Mouse (Mus musculus) stomach, embryonic 16.5 days (tissue): ENCODE measurements around the gene Snx33. TPM values are rescaled to one million over a fixed set of nuclear protein-coding genes. Genes with fewer than 3 reads are reported as not detected.
"Not testable (repeated sequence)": the region's sequence is repeated elsewhere in the genome, so short reads cannot be mapped to it uniquely, and the experiment has no call there.

Source experiments
- ATAC-seq: fragments of 200-750 bp; cut with Nextera tagmentation; 2 replicates; pipeline ENCODE4 v1.8.0; 2017; ENCODE audit warnings: moderate number of reproducible peaks, moderate TSS enrichment; ENCODE audit not compliant: insufficient read depth, low FRiP score
- H3K27ac ChIP-seq: fragments of 300-500 bp; sonication (generic); 2 replicates; pipeline ENCODE4 v1.5.1; 2014; ENCODE audit warnings: low read length
- H3K27me3 ChIP-seq: fragments of 300-500 bp; sonication (generic); 2 replicates; pipeline ENCODE4 v1.6.1; 2014; ENCODE audit warnings: low read length, control low read depth, mixed read lengths; ENCODE audit not compliant: control insufficient read depth, insufficient read depth
- H3K36me3 ChIP-seq: fragments of 300-500 bp; sonication (generic); 2 replicates; pipeline ENCODE4 v1.6.1; 2014; ENCODE audit warnings: low read length; ENCODE audit not compliant: control insufficient read depth, insufficient read depth
- H3K4me1 ChIP-seq: fragments of 300-500 bp; sonication (generic); 2 replicates; pipeline ENCODE4 v1.6.1; 2014; ENCODE audit warnings: low read length, control low read depth, mixed read lengths; ENCODE audit not compliant: control insufficient read depth, insufficient read depth
- H3K4me2 ChIP-seq: fragments of 300-500 bp; sonication (generic); 2 replicates; pipeline ENCODE4 v1.6.1; 2014; ENCODE audit warnings: low read depth, low read length, mixed read lengths
- H3K4me3 ChIP-seq: fragments of 300-500 bp; sonication (generic); replicated peaks from 2 replicates; pipeline ENCODE4 v1.5.1; 2014; ENCODE audit warnings: mild to moderate bottlenecking, low read length
- H3K9ac ChIP-seq: fragments of 300-500 bp; sonication (generic); 2 replicates; pipeline ENCODE4 v1.6.1; 2014; ENCODE audit warnings: low read length
- H3K9me3 ChIP-seq: fragments of 300-500 bp; sonication (generic); replicated peaks from 2 replicates; pipeline ENCODE4 v1.6.1; 2016; ENCODE audit warnings: low read length, control low read depth; ENCODE audit not compliant: control insufficient read depth
- WGBS: fragments of 180-500 bp; shearing (Covaris S2); extraction: QIAGEN DNeasy Blood & Tissue Kit; methylation state at CpG from one replicate; pipeline ENCODE4 v1.1.7; 2014; 5-methylcytosine and 5-hydroxymethylcytosine counted together
- polyA plus RNA-seq: library from polyadenylated mRNA; unstranded; fragments of >200 nt; fragmentation: Nextera tagmentation; extraction: Ambion mirVana; gene quantifications from 2 replicates; pipeline ENCODE4 v1.2.1, GENCODE M21; 2015

Snx33 gene
- polyA plus RNA-seq, 1 experiment from 2014 or later: 12.9 TPM

DNA sequence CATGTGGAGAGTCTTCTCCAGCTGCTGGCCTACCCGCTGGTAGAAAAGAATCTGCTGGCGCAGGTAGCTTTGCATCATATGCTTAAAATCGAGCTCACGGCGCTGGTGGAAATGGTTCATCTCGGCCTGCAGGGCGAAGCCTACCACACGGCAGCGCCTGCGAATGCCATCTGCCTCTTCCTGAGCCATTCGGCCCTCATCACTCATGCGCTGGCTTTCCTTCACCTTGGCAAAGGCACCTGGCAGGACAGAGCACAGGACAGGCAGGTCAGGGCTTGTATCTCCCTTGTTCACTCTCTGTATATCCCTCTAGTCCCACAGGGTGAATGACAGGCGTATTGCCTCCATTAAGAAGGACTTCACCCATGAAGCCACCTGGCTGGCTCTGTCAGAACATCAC, 9.7 kb downstream of the Snx33 start:
- H3K27ac ChIP-seq: no peak overlapping the region
- WGBS: 91% methylated on average over 13 of the region's 13 CpGs
- H3K27me3 ChIP-seq: no peaks in the 10 kb centered on the region
- no peak for ATAC-seq
- peaks cover 9% of the 10 kb centered on the region; the same call in 1 of the 2 replicates for H3K4me1 ChIP-seq
- H3K36me3 ChIP-seq: peaks cover 37% of the 10 kb centered on the region
- H3K4me3 ChIP-seq: no peak overlapping the region
- H3K9ac ChIP-seq: no peak overlapping the region
- no peak overlapping the region for H3K4me2 ChIP-seq
- no peaks in the 10 kb centered on the region; the same call in 1 of the 2 replicates for H3K9me3 ChIP-seq

DNA sequence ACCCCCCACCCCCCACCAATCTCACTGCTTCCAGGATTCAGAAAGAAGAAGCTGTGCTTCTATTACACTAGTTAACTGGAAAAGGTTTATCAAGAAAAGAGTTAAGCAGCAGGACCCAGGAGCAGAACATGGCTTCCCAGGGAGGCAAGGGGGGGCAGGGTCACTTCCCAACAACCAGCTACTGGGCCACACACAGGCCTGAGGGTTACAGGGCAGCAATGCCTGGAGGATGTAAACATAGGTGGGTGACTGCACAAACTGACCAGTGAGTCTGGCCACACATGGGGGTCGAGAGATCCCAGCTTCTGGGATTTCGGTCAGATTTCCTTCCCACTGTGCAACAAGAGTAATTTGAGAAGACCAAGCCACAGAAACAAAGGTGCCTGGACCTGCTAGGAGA, 11.0 kb downstream of the Snx33 start:
- ATAC-seq: no peak
- WGBS: 79% methylated on average over 2 of the region's 2 CpGs
- peaks cover 3% of the 10 kb centered on the region; the same call in 1 of the 2 replicates for H3K4me1 ChIP-seq
- H3K4me3 ChIP-seq: no peak overlapping the region
- no peak overlapping the region for H3K27ac ChIP-seq
- no peaks in the 10 kb centered on the region for H3K27me3 ChIP-seq
- H3K4me2 ChIP-seq: no peak overlapping the region
- no peak overlapping the region for H3K9ac ChIP-seq
- H3K9me3 ChIP-seq: no peaks in the 10 kb centered on the region; the same call in 1 of the 2 replicates
- peaks cover 34% of the 10 kb centered on the region for H3K36me3 ChIP-seq

DNA sequence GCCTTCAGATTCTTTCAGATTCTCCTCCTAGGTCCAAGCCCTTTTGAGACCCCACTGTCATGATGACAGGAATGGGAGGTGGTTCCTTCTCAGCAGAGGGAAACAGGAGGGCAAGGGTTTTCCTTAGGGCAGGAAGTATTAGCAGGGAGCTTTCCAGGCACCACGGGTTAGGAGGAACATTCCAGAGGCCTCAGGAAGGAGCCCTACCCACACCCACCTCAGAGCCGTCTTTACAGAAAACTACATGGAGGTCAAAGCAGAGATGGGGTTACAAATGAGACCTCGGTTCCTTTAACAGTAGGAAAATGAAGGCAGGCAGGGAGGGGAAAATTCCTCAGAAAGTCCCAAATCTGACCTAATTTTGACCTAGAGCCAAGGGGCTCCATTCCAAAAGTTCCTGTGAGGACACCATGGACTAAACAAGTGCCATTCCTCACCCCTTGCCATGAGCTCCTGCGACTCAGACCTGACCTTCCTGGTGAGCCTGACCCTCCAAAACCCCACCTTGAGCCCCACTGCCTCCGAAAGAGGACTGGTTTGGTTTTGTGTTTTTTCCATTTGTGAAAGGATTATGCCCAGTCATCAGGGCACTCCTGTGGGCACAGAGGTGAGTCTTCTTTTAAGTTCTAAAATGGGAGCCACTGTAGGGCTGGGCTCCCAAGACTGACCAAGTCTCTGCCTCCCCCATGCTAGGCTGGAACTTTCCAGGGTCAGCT, 12.3 kb downstream of the Snx33 start:
- Histone ChIP-seq H3K9ac (no peak overlapping the region), H3K4me1 (peaks cover 3% of the 10 kb centered on the region; the same call in 1 of the 2 replicates), H3K27me3 (no peaks in the 10 kb centered on the region), H3K27ac (no peak overlapping the region), H3K36me3 (peaks cover 26% of the 10 kb centered on the region), H3K4me2 (no peak overlapping the region), H3K9me3 (no peaks in the 10 kb centered on the region), H3K4me3 (no peak overlapping the region)
- 66% methylated on average over 5 of the region's 5 CpGs for WGBS
- ATAC-seq: no peak

DNA sequence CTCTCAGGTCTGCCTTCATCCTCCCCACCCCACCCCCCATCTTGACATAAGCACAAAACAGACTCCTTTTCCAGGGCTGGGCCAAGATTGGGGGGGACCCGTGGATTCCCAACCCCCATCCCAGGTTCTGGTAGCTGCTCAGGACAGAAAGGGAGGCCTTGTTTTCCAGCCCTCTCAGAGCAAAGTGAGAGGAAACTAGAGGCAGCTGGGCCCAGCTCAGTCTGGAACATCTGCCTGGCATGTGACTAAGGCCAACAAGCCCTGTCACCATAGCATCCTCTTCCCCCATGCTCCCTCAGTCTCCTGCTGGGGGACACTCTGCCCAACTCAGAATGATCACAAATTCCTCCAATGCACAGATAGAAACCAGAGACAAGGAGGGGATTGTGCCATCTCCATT, 13.1 kb downstream of the Snx33 start:
- Histone ChIP-seq H3K4me3 (no peak overlapping the region), H3K9me3 (no peaks in the 10 kb centered on the region), H3K27ac (no peak overlapping the region), H3K4me1 (peaks cover 3% of the 10 kb centered on the region; the same call in 1 of the 2 replicates), H3K36me3 (peaks cover 26% of the 10 kb centered on the region), H3K27me3 (no peaks in the 10 kb centered on the region), H3K4me2 (no peak overlapping the region), H3K9ac (no peak overlapping the region)
- no peak for ATAC-seq
- WGBS: 80% methylated on average over 1 of the region's 1 CpGs

DNA sequence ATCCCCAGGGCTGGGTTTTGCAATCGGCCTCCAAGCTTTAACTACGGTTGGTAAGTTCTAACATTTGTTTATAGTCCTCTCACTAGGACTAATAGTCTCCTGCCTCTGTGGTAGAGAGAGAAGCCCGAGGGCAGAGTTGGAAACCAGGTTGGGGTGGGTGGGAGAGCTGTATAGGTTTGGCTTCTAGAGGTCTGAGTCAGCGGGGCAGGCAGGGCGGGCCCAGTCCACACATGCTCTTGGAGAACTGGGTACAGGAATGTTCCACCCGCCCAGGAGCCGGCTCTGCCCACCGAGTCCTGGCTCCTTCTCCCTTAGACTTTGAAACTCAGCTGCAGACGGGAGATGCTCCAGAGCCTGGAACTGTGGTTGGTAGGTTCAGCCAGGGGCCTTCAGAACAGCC, 14.2 kb downstream of the Snx33 start:
- H3K4me3 ChIP-seq: no peak overlapping the region
- peaks cover 24% of the 10 kb centered on the region for H3K36me3 ChIP-seq
- peak overlapping the region; percentile 25; the same call in 1 of the 2 replicates for H3K27ac ChIP-seq
- no peaks in the 10 kb centered on the region for H3K27me3 ChIP-seq
- H3K4me2 ChIP-seq: no peak overlapping the region
- H3K9ac ChIP-seq: no peak overlapping the region
- peaks cover 3% of the 10 kb centered on the region; the same call in 1 of the 2 replicates for H3K4me1 ChIP-seq
- H3K9me3 ChIP-seq: no peaks in the 10 kb centered on the region
- WGBS: 63% methylated on average over 9 of the region's 9 CpGs
- ATAC-seq: peak; percentile 35; the same call in 1 of the 2 replicates

DNA sequence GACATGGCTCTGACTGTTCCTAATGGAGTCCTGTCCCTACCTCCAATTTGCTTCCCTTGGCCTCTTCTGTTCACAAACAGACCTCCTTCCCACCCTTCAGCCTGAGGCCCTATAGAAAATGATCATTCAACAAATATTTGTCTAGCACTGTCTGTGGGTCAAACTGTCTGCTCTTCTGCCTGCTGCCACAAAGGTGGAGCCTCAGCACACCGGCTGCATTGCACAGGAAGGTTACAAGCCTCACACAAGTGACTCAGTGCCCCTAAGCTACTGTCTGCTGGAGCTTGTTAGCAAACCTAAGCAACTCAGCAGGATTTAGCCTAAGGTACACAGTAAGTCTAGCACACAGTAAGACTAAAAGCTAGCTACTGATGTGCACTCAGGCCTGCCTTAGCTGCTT, 17.2 kb downstream of the Snx33 start:
- H3K27me3 ChIP-seq: no peaks in the 10 kb centered on the region
- peaks cover 7% of the 10 kb centered on the region; the same call in 1 of the 2 replicates for H3K36me3 ChIP-seq
- ATAC-seq: no peak
- no peak overlapping the region for H3K9ac ChIP-seq
- H3K4me1 ChIP-seq: no peaks in the 10 kb centered on the region
- 24% methylated on average over 1 of the region's 1 CpGs for WGBS
- no peak overlapping the region for H3K4me2 ChIP-seq
- no peak overlapping the region for H3K4me3 ChIP-seq
- H3K9me3 ChIP-seq: no peaks in the 10 kb centered on the region
- no peak overlapping the region for H3K27ac ChIP-seq

DNA sequence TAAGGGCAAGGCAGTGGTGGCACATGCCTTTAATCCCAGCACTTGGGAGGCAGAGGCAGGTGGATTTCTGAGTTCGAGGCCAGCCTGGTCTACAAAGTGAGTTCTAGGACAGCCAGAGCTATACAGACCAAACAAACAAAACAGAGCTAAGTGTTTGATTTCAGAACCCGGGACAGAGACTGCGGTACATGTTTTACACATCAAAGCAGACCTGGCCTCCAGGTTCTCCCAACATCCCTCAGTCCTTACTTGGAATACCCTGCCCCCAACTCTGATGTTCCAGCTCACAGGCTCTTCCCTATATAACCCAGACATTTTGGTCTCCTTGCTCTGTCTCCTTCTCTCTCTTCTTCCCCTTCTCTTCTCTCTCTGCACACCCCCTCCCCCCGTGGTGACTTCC, 18.2 kb downstream of the Snx33 start:
- H3K27ac ChIP-seq, H3K9ac ChIP-seq, H3K4me1 ChIP-seq, H3K4me3 ChIP-seq, H3K9me3 ChIP-seq, H3K36me3 ChIP-seq, H3K4me2 ChIP-seq, ATAC-seq, H3K27me3 ChIP-seq: not testable (repeated sequence)
- 28% methylated on average over 4 of the region's 4 CpGs for WGBS

DNA sequence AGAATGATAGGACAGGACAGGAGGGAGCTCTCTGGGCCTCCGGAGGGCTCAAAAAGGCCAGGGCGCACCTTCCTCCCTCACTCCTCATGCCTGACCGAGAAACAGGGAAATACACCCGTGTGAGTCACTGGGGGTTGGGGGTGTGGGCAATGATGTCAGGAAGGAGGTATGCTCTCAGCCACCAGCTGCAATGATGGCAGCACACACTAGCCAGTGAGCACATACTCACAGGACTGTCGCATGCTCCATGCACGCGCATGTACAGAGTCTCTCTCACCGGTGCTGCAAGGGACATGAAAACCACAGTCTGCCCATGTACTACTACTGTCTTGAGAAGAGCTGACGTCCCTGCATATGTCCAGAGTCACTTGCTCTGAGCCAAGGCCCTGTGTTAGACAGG, 20.6 kb downstream of the Snx33 start:
- peak overlapping the region; percentile 28 for H3K27ac ChIP-seq
- ATAC-seq: peak; percentile 66

DNA sequence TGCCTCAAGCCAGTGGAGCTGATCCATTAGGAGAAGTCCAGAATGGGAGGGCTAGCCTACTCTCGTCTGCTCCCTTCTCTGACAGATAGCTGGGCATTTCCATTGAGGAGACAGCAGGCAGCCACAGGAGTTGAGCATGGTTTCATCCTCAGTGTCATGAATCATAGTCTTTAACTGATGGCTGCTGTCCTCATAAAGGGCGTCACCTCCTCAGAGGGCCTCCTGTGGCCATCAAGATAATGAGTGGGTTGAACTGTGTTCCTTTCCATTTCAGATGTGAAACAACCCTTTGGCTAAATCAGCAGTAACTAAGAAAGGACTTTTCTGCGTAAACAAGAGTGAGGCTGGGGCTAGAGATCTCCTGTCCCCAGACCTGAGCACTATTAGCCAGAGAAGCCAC, 24.5 kb downstream of the Snx33 start:
- 68% methylated on average over 3 of the region's 3 CpGs for WGBS
- H3K4me3 ChIP-seq: no peak overlapping the region
- ATAC-seq: no peak
- H3K4me2 ChIP-seq: no peak overlapping the region
- H3K9ac ChIP-seq: no peak overlapping the region
- H3K27me3 ChIP-seq: no peaks in the 10 kb centered on the region
- H3K27ac ChIP-seq: no peak overlapping the region
- H3K4me1 ChIP-seq: no peaks in the 10 kb centered on the region
- no peaks in the 10 kb centered on the region for H3K36me3 ChIP-seq
- no peaks in the 10 kb centered on the region for H3K9me3 ChIP-seq

More for the DNA sequence above, 20.6 kb downstream of the Snx33 start:
- no peaks in the 10 kb centered on the region for H3K36me3 ChIP-seq
- H3K4me2 ChIP-seq: no peak overlapping the region
- H3K27me3 ChIP-seq: no peaks in the 10 kb centered on the region
- no peaks in the 10 kb centered on the region for H3K4me1 ChIP-seq
- H3K4me3 ChIP-seq: no peak overlapping the region
- 68% methylated on average over 9 of the region's 9 CpGs for WGBS
- no peaks in the 10 kb centered on the region for H3K9me3 ChIP-seq
- H3K9ac ChIP-seq: no peak overlapping the region
